Mouse (Mus musculus): ENCODE measurements around the gene Atg16l2.

Gene Atg16l2

GRCm38 (mm10) chr7:101320399-101321217, 18.6 kb upstream of the Atg16l2 start:
- peak; percentile 54 for DNase-seq

DNA sequence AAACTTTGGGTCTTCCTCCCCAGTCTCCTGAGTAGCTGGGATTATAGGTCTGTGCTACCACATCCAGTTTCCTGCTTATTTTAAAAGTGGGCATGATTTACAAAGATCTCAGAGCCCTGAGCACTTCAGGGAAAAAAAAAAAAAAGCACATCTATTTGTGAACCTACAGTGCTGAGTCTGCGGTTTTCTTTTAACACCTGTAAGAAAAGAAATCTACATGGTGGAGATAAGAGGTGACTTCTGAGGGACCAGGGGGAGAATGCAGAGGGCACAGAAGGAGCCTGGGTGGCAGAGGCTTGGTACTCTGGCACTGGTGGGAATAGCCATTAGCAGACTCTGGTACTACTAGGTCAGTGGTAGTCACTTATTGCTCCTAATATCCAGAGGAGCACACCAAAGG, 17.7 kb upstream of the Atg16l2 start:
- DNase-seq, result no peak

- DNase-seq, result no peak
Observed at GRCm38 (mm10) chr7:101318848-101319247, 16.8 kb upstream of the Atg16l2 start.

DNA sequence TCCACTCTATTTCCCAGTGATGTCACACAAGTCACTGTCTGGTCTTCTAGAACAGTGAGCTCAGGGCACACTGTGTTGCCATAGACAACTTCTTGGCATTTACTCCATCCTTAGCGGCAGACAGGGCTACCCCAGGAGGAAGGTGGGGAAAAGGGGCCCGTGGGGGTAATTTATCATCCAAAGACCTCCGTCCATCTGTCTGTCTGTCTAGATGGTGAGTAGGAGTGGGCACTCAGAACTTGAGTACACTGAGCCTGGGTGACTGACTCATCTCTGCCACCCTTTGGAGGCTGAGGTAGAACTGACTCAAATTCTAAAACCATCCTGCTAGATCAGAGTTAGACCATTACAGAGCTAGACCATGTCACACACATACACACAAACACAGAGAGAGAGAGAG, 15.0 kb upstream of the Atg16l2 start, which contains the start of gene Stard10:
Gene Stard10, plus strand, starts transcription at position 73 of the 400 bp plus-strand sequence.
- DNase-seq, result no peak

- no peak for DNase-seq
Observed at GRCm38 (mm10) chr7:101316591-101317001, 14.5 kb upstream of the Atg16l2 start.

GRCm38 (mm10) chr7:101315699-101316098, 13.6 kb upstream of the Atg16l2 start:
- no peak for DNase-seq

DNA sequence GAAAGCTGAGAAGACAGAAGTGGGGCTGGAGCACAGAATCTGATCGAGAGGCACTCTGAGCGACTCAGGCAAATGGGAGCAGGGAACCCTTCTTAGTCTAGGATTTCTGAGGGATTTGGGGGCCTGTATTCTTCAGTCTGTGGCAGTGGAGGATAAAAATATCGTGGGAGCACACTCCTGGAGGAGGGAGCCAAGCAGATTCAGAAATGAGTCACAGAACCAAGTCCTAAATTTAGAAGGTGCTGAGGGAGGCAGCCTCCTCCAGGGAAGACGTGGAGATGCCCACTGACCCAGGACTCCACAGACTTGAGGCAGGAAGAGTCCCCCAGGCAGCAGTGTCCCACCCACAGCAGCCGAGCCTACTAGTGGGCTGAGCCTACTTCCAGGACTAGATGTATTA, 12.3 kb upstream of the Atg16l2 start:
- DNase-seq, result no peak

GRCm38 (mm10) chr7:101313033-101313432, 11.0 kb upstream of the Atg16l2 start:
- DNase-seq, result no peak

GRCm38 (mm10) chr7:101311061-101311460, 9.0 kb upstream of the Atg16l2 start:
- DNase-seq, result no peak

DNA sequence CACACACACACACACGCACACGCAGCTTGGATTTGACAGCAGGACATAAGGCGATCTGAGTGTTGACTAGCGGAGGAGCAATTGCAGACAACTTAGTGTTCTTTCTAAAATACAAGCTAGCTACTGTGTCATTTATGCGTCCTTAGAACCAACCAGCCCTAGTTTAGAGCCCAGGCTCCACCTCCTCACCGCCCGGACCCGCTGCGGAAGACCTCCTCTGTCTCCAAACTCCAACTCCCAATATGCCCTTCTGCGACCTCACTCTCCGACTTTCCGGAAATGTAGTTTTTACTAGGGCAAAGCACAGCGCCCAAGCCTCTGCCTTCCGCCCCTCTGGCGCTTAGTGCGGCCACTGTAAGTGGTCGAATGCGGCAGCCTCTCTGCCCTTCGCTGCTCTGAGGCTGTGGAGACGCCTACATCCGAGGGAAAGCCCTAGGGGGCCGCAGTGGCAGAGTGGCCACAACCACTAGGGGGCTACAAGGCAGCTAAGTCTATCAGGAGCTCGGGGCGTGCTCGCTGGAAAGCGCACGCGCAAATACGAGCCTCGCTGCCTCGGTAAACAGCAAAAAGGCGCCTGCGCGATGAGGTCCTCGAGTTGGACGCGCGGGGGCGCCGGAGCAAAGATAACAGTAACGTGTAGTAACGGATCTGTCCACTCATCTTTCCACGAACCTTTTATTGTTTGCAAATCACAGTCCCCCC, 8.4 kb upstream of the Atg16l2 start:
- peak; percentile 98 for DNase-seq

- no peak for DNase-seq
Observed at GRCm38 (mm10) chr7:101309985-101310326, 7.9 kb upstream of the Atg16l2 start.

GRCm38 (mm10) chr7:101306841-101307240, 4.8 kb upstream of the Atg16l2 start:
- no peak for DNase-seq

- no peak for DNase-seq
Observed at GRCm38 (mm10) chr7:101302691-101303090, 640 bp upstream of the Atg16l2 start.

DNA sequence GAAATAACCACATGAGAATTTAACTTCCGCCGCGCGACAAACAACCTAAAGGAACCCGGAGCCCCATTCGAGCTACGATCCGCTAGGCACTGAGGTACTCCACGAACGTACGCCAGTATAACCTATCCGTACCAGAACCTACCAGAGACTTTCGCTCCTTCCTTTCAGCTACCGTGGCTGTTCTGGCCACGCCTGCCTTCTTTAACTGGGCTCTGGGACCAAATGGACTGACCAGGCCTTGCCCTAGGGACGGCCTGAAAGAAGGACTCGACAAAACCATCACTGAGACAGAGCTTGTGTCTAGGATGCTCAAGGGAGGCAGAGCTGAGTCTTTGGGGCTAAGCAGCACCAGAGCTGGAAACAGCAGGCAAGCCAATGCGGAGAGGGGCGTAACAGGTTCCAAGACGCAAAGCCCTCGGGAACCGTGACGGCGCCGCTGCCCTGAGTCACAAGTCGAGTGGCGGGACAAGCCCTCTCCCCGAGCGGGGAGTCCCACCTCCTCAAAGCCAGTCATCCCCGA, 630 bp downstream of the Atg16l2 start:
- no peak for DNase-seq

- no peak for DNase-seq
Observed at GRCm38 (mm10) chr7:101298375-101298774, 3.7 kb downstream of the Atg16l2 start.

DNA sequence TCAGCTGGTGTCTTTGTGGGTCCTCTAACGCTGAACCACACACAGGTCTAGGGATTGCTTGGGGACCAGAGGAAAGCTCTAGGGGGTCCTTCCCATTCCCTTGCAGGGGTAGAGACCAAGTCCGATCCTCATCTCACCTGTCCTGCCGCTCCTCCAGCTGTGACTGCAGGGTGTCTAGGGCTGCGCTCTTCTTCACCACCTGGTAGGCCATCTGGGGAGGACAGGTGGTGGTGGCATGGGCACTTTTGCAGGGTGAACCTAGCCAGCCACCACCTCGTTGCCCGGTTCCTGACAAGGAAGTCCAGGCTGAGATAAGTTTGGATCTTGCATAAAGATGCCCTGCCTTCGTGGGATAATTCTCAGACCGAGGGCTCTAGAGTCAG, 5.0 kb downstream of the Atg16l2 start:
- no peak for DNase-seq

GRCm38 (mm10) chr7:101296252-101297022, 5.6 kb downstream of the Atg16l2 start:
- DNase-seq, result peak; percentile 89

- no peak for DNase-seq
Observed at GRCm38 (mm10) chr7:101295438-101295837, 6.6 kb downstream of the Atg16l2 start.

GRCm38 (mm10) chr7:101293611-101294010, 8.4 kb downstream of the Atg16l2 start:
- DNase-seq, result no peak

GRCm38 (mm10) chr7:101293138-101293537, 8.9 kb downstream of the Atg16l2 start:
- DNase-seq, result no peak

DNA sequence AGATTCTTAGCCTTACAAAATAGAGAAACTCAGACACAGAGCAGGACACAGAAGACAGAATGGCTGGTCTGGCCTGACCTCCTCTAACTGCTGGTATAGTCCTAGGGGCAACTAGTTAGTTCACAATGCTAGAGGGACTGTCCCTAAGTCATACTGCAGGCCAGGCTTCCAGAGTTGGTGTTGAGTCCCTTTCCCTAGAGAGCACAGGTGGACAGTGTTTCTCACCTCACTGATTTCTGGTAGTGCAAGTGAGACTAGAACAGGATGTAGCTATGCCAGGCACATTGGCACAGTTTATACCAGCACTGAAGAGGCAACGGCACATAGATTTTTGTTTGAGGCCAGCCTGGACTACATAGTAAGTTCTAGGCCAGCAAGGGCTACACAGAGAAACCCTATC, 9.4 kb downstream of the Atg16l2 start:
- no peak for DNase-seq

DNA sequence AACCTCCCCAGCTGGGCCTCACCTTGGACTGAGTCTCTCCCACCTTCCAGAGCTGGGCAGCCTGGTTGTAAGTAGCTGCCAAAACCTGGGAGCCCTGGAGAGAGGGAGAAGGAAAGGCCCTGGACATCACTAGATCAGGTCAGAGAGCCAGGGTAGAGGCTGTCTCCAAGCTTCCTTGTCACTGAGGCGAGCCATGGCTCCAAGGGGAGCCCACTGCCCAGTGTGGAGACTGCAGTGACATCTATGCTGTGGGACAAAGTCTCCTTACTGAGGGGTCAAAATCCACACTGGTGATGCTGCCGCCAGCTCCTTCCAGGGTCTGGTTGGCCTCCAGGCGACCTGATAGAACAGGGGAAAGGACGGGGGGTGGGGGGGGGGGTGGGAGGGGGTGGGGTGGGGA, 10.0 kb downstream of the Atg16l2 start:
- DNase-seq, result no peak

- no peak for DNase-seq
Observed at GRCm38 (mm10) chr7:101291641-101292040, 10.4 kb downstream of the Atg16l2 start.

Measured in right cerebral cortex, postnatal 4 days (tissue).